Mouse (Mus musculus): ENCODE data around the gene Ppp1r1b.

DNA sequence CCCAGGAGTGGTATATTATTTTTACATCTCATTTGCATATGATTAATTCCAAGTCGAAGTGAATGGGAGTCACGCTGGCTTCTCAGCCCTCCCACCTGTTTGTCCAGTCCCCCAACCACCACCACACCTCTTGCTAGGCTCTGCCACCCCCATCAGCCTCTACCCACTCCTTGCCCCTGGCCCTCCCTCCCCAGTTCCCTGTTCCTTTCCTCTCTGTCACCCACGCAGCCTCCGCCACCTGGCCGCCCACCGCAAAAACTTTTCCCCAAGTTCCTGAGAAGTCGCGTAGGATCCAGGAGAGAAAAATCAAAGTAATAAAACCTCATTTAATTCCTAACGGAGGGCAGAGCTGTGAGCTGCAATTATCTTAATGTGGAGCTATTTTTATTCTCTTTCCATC is 2.0 kb upstream of the Ppp1r1b start:
- TF ChIP-seq CTCF (conservative IDR thresholded peaks at IDR 0.05 in 1 of 2, IDR thresholded peaks at IDR 0.05 in 1 of 2; ENCODE audit: low read depth in 2 of 2, low read length in 2 of 2) (no peak), NELFE (IDR thresholded peaks at IDR 0.05; ENCODE audit: low read depth, low read length) (no peak), ZNF384 (IDR thresholded peaks at IDR 0.05; ENCODE audit: low read depth, low read length) (no peak), POLR2A (IDR thresholded peaks at IDR 0.05; ENCODE audit: low read depth, low read length) (no peak)

Data from CH12.LX (cell line).